In the genomic region with DNA sequence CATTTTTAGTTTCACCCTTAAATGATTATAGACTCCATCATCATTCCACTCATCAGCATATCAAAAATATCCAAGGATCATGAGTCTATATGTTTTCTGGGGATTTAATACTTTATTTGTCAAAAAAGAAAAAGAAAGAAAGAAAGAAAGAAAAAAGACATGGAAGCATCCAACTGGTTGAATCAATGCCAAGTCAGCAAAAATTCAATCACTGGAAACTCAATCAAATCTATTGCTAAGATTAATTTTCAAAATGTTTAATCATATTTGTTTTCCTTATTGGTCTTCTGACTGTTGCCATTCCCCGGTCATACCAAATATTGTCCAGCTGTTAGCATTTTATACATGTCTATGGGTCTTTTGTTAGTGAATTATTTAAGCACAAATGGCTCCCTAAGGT, we compare ENCODE assay signal across 17 mouse cellular contexts. TPM values are rescaled to one million over a fixed set of nuclear protein-coding genes. Genes with fewer than 3 reads are reported as not detected.
"Had no signal": no experiment of that assay in that cellular context is flagged by ENCODE, and none has a peak within 500 bp of the region (broad histone marks: within the 10 kb centered on the region; RNA-seq: fewer than 3 reads in every experiment).

No protein-coding gene starts in this region.

- H3K4me3 ChIP-seq: neural tube, embryonic 13.5 days; neural tube, embryonic 15.5 days; stomach, embryonic 15.5 days had no signal

- H3K27me3 ChIP-seq: neural tube, embryonic 13.5 days; neural tube, embryonic 15.5 days; stomach, embryonic 15.5 days had no signal

- H3K27ac ChIP-seq: neural tube, embryonic 13.5 days; neural tube, embryonic 15.5 days; stomach, embryonic 15.5 days; stomach, postnatal 0 days had no signal

- H3K4me1 ChIP-seq: neural tube, embryonic 13.5 days; neural tube, embryonic 15.5 days; stomach, embryonic 15.5 days had no signal

- H3K9ac ChIP-seq: neural tube, embryonic 13.5 days; neural tube, embryonic 15.5 days; stomach, embryonic 15.5 days had no signal

- DNase-seq: retina, postnatal 1 day; right cerebral cortex, adult 18-20 months; right cerebral cortex, postnatal 14 days; right cerebral cortex, postnatal 25 days; right cerebral cortex, postnatal 4 days; spleen, adult 18-20 months; thymus, adult 18-20 months; thymus, adult 2 months; thymus, postnatal 14 days; thymus, postnatal 25 days; thymus, postnatal 36 days; thymus, postnatal 4 days had no signal

- H3K9me3 ChIP-seq: neural tube, embryonic 13.5 days; neural tube, embryonic 15.5 days; stomach, embryonic 15.5 days had no signal

- H3K4me2 ChIP-seq: neural tube, embryonic 13.5 days; neural tube, embryonic 15.5 days; stomach, embryonic 15.5 days had no signal

- H3K36me3 ChIP-seq: neural tube, embryonic 13.5 days; neural tube, embryonic 15.5 days; stomach, embryonic 15.5 days had no signal

RNA-seq across cellular contexts. Expression of gene Bmp2, which starts 11.3 kb away (rescaled TPM):
- total RNA-seq: neutrophil, adult 5-6 weeks had no signal
